Mouse (Mus musculus) CH12.LX (cell line): Measurements from ENCODE around the gene Rtl5.

ENCODE experiments used
- CTCF ChIP-seq, 2 experiments: IDR thresholded peaks in 1 of 2; conservative IDR thresholded peaks in 1 of 2; 2 replicates each; pipeline ENCODE4 v1.5.1; 2011 to 2012; ENCODE audit warnings: low read depth in 2 of 2, low read length in 2 of 2, improper control_type of control experiment in 1 of 2, inconsistent platforms in 1 of 2, mild to moderate bottlenecking in 1 of 2, moderate library complexity in 1 of 2
- MAFK ChIP-seq: IDR thresholded peaks from 2 replicates; pipeline ENCODE4 v1.6.1; 2011; ENCODE audit warnings: low read length, improper control_type of control experiment; ENCODE audit not compliant: insufficient replicate concordance
- MEF2A ChIP-seq: IDR thresholded peaks from 2 replicates; pipeline ENCODE4 v1.6.1; 2014; ENCODE audit warnings: low read depth, mild to moderate bottlenecking, inconsistent platforms, low read length, improper control_type of control experiment, borderline replicate concordance
- POLR2A ChIP-seq: IDR thresholded peaks from 2 replicates; pipeline ENCODE4 v1.6.1; 2011; ENCODE audit warnings: low read depth, mild to moderate bottlenecking, improper control_type of control experiment, low read length
- ZNF384 ChIP-seq: IDR thresholded peaks from 2 replicates; pipeline ENCODE4 v1.6.1; 2012; ENCODE audit warnings: low read depth, low read length, improper control_type of control experiment, inconsistent platforms

DNA sequence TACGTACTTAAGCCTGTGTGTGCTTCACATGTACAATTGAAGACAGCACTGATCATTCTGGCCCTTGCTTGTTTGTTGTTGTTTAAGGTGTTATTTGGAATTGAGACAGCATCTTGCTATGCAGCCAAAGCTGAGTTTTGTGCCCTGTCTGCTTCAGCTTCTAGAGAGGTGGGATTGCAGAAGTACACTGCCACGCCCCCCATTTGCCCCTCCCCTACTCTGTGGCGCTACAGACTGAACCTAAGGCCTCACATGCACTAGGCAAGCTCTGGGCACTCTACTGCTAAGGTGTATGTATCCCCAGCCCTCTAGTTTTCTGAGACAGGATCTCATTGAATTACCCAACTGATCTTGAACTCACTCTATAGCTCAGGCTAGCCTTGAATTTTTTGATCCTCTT is 35.4 kb downstream of the Rtl5 start:
- no peak for TF ChIP-seq CTCF (conservative IDR thresholded peaks at IDR 0.05 in 1 of 2, IDR thresholded peaks at IDR 0.05 in 1 of 2; ENCODE audit: low read depth in 2 of 2, low read length in 2 of 2)
- no peak for TF ChIP-seq MAFK
- no peak for TF ChIP-seq POLR2A
- TF ChIP-seq MEF2A: no peak
- no peak for TF ChIP-seq ZNF384
